Mouse (Mus musculus): ENCODE results near the gene Skint3. TPM values are rescaled to one million over a fixed set of nuclear protein-coding genes. Genes with fewer than 3 reads are reported as not detected.
"Not testable (repeated sequence)": the region's sequence is repeated elsewhere in the genome, so short reads cannot be mapped to it uniquely, and the experiment has no call there.

Skint3 gene
- polyA plus RNA-seq (2014; fragmentation: Nextera tagmentation; extraction: Ambion mirVana), result 0.04 TPM in 1 of 2 replicates, not detected in the other

GRCm38 (mm10) chr4:112231945-112232344 lies at the start of gene Skint3:
TSS of gene Skint3 (plus strand) at chr4:112232245.
- Histone ChIP-seq H3K36me3 (ENCODE audit: control insufficient read depth, insufficient read depth, low read length) (no peaks in the 10 kb centered on the region), H3K4me1 (replicated peaks; ENCODE audit: control insufficient read depth, insufficient read depth, low read length) (no peaks in the 10 kb centered on the region), H3K4me2 (replicated peaks; ENCODE audit: low read depth, low read length) (no peak within 1 kb of the TSS), H3K27ac (ENCODE audit: low read depth, low read length) (no peak within 1 kb of the TSS), H3K9me3 (ENCODE audit: control insufficient read depth, low read length) (no peaks in the 10 kb centered on the region), H3K27me3 (ENCODE audit: control insufficient read depth, insufficient read depth, low read length) (no peaks in the 10 kb centered on the region), H3K9ac (ENCODE audit: low read depth, low read length) (no peak within 1 kb of the TSS), H3K4me3 (ENCODE audit: low read depth, low read length) (no peak within 1 kb of the TSS)
- no peak for ATAC-seq (ENCODE audit: low FRiP score)
- WGBS, result 92% methylated on average over 1 of the region's 1 CpGs
- DNase-seq (ENCODE audit: low spot score), result no peak

GRCm38 (mm10) chr4:112243416-112243815 lies 11.4 kb downstream of the Skint3 start:
- no peak for DNase-seq (ENCODE audit: low spot score)
- Histone ChIP-seq H3K36me3 (ENCODE audit: control insufficient read depth, insufficient read depth, low read length) (no peaks in the 10 kb centered on the region), H3K27ac (ENCODE audit: low read depth, low read length) (no peak overlapping the region), H3K4me3 (ENCODE audit: low read depth, low read length) (no peak overlapping the region), H3K9me3 (ENCODE audit: control insufficient read depth, low read length) (no peaks in the 10 kb centered on the region), H3K4me1 (replicated peaks; ENCODE audit: control insufficient read depth, insufficient read depth, low read length) (no peaks in the 10 kb centered on the region), H3K9ac (ENCODE audit: low read depth, low read length) (no peak overlapping the region), H3K27me3 (ENCODE audit: control insufficient read depth, insufficient read depth, low read length) (no peaks in the 10 kb centered on the region), H3K4me2 (replicated peaks; ENCODE audit: low read depth, low read length) (no peak overlapping the region)
- no peak for ATAC-seq (ENCODE audit: low FRiP score)
- WGBS, result 100% methylated on average over 1 of the region's 1 CpGs

- DNase-seq (ENCODE audit: low spot score), result no peak
- no peaks in the 10 kb centered on the region for H3K27me3 ChIP-seq (ENCODE audit: control insufficient read depth, insufficient read depth, low read length)
- no peaks in the 10 kb centered on the region for H3K9me3 ChIP-seq (ENCODE audit: control insufficient read depth, low read length)
- 95% methylated on average over 3 of the region's 3 CpGs for WGBS
- no peak overlapping the region for H3K9ac ChIP-seq (ENCODE audit: low read depth, low read length)
- no peak overlapping the region for H3K4me3 ChIP-seq (ENCODE audit: low read depth, low read length)
- no peak for ATAC-seq (ENCODE audit: low FRiP score)
- H3K36me3 ChIP-seq (ENCODE audit: control insufficient read depth, insufficient read depth, low read length), result no peaks in the 10 kb centered on the region
- no peak overlapping the region for H3K27ac ChIP-seq (ENCODE audit: low read depth, low read length)
- H3K4me2 ChIP-seq (replicated peaks; ENCODE audit: low read depth, low read length), result no peak overlapping the region
- no peaks in the 10 kb centered on the region for H3K4me1 ChIP-seq (replicated peaks; ENCODE audit: control insufficient read depth, insufficient read depth, low read length)
Observed at GRCm38 (mm10) chr4:112243951-112244350, 11.9 kb downstream of the Skint3 start.

GRCm38 (mm10) chr4:112256022-112256421 lies 24.0 kb downstream of the Skint3 start:
- H3K4me3 ChIP-seq (ENCODE audit: low read depth, low read length), result no peak overlapping the region
- H3K27ac ChIP-seq (ENCODE audit: low read depth, low read length), result no peak overlapping the region
- H3K9me3 ChIP-seq (ENCODE audit: control insufficient read depth, low read length), result no peaks in the 10 kb centered on the region
- no peak overlapping the region for H3K4me2 ChIP-seq (replicated peaks; ENCODE audit: low read depth, low read length)
- DNase-seq (ENCODE audit: low spot score) (no peak), ATAC-seq (ENCODE audit: low FRiP score) (no peak)
- no peaks in the 10 kb centered on the region for H3K27me3 ChIP-seq (ENCODE audit: control insufficient read depth, insufficient read depth, low read length)
- no peaks in the 10 kb centered on the region for H3K4me1 ChIP-seq (replicated peaks; ENCODE audit: control insufficient read depth, insufficient read depth, low read length)
- no peaks in the 10 kb centered on the region for H3K36me3 ChIP-seq (ENCODE audit: control insufficient read depth, insufficient read depth, low read length)
- H3K9ac ChIP-seq (ENCODE audit: low read depth, low read length), result no peak overlapping the region
- WGBS, result 78% methylated on average over 5 of the region's 5 CpGs

- H3K4me3 ChIP-seq (ENCODE audit: low read depth, low read length), result no peak overlapping the region
- no peaks in the 10 kb centered on the region for H3K9me3 ChIP-seq (ENCODE audit: control insufficient read depth, low read length)
- no peak for ATAC-seq (ENCODE audit: low FRiP score)
- DNase-seq (ENCODE audit: low spot score), result no peak
- no peak overlapping the region for H3K27ac ChIP-seq (ENCODE audit: low read depth, low read length)
- H3K36me3 ChIP-seq (ENCODE audit: control insufficient read depth, insufficient read depth, low read length), result no peaks in the 10 kb centered on the region
- WGBS, result 80% methylated on average over 12 of the region's 12 CpGs
- H3K27me3 ChIP-seq (ENCODE audit: control insufficient read depth, insufficient read depth, low read length), result no peaks in the 10 kb centered on the region
- no peaks in the 10 kb centered on the region for H3K4me1 ChIP-seq (replicated peaks; ENCODE audit: control insufficient read depth, insufficient read depth, low read length)
- H3K9ac ChIP-seq (ENCODE audit: low read depth, low read length), result no peak overlapping the region
- no peak overlapping the region for H3K4me2 ChIP-seq (replicated peaks; ENCODE audit: low read depth, low read length)
Observed at GRCm38 (mm10) chr4:112287178-112287974, 55.3 kb downstream of the Skint3 start.

GRCm38 (mm10) chr4:112288396-112288795 lies 56.4 kb downstream of the Skint3 start:
- H3K4me3 ChIP-seq (ENCODE audit: low read depth, low read length), result no peak overlapping the region
- no peaks in the 10 kb centered on the region for H3K36me3 ChIP-seq (ENCODE audit: control insufficient read depth, insufficient read depth, low read length)
- no peaks in the 10 kb centered on the region for H3K27me3 ChIP-seq (ENCODE audit: control insufficient read depth, insufficient read depth, low read length)
- no peak overlapping the region for H3K27ac ChIP-seq (ENCODE audit: low read depth, low read length)
- H3K4me2 ChIP-seq (replicated peaks; ENCODE audit: low read depth, low read length), result no peak overlapping the region
- no peak for DNase-seq (ENCODE audit: low spot score)
- ATAC-seq (ENCODE audit: low FRiP score), result no peak
- WGBS, result 82% methylated on average over 4 of the region's 4 CpGs
- no peak overlapping the region for H3K9ac ChIP-seq (ENCODE audit: low read depth, low read length)
- H3K4me1 ChIP-seq (replicated peaks; ENCODE audit: control insufficient read depth, insufficient read depth, low read length), result no peaks in the 10 kb centered on the region
- H3K9me3 ChIP-seq (ENCODE audit: control insufficient read depth, low read length), result no peaks in the 10 kb centered on the region

- no peak for ATAC-seq (ENCODE audit: low FRiP score)
- Histone ChIP-seq H3K36me3 (ENCODE audit: control insufficient read depth, insufficient read depth, low read length) (no peaks in the 10 kb centered on the region), H3K4me1 (replicated peaks; ENCODE audit: control insufficient read depth, insufficient read depth, low read length) (no peaks in the 10 kb centered on the region), H3K4me2 (replicated peaks; ENCODE audit: low read depth, low read length) (no peak overlapping the region), H3K9ac (ENCODE audit: low read depth, low read length) (no peak overlapping the region), H3K4me3 (ENCODE audit: low read depth, low read length) (no peak overlapping the region), H3K27me3 (ENCODE audit: control insufficient read depth, insufficient read depth, low read length) (no peaks in the 10 kb centered on the region), H3K9me3 (ENCODE audit: control insufficient read depth, low read length) (no peaks in the 10 kb centered on the region), H3K27ac (ENCODE audit: low read depth, low read length) (no peak overlapping the region)
- no peak for DNase-seq (ENCODE audit: low spot score)
- 57% methylated on average over 1 of the region's 1 CpGs for WGBS
Observed at GRCm38 (mm10) chr4:112302305-112302704, 70.3 kb downstream of the Skint3 start.

GRCm38 (mm10) chr4:112302855-112303509 lies 70.9 kb downstream of the Skint3 start:
- no peaks in the 10 kb centered on the region for H3K4me1 ChIP-seq (replicated peaks; ENCODE audit: control insufficient read depth, insufficient read depth, low read length)
- DNase-seq (ENCODE audit: low spot score) (no peak), ATAC-seq (ENCODE audit: low FRiP score) (no peak)
- no peak overlapping the region for H3K9ac ChIP-seq (ENCODE audit: low read depth, low read length)
- no peak overlapping the region for H3K4me3 ChIP-seq (ENCODE audit: low read depth, low read length)
- no peak overlapping the region for H3K4me2 ChIP-seq (replicated peaks; ENCODE audit: low read depth, low read length)
- H3K27me3 ChIP-seq (ENCODE audit: control insufficient read depth, insufficient read depth, low read length), result no peaks in the 10 kb centered on the region
- H3K27ac ChIP-seq (ENCODE audit: low read depth, low read length), result no peak overlapping the region
- no peaks in the 10 kb centered on the region for H3K36me3 ChIP-seq (ENCODE audit: control insufficient read depth, insufficient read depth, low read length)
- no peaks in the 10 kb centered on the region for H3K9me3 ChIP-seq (ENCODE audit: control insufficient read depth, low read length)
- WGBS, result 91% methylated on average over 3 of the region's 3 CpGs

- H3K27me3 ChIP-seq (ENCODE audit: control insufficient read depth, insufficient read depth, low read length); ATAC-seq (ENCODE audit: low FRiP score); H3K9me3 ChIP-seq (ENCODE audit: control insufficient read depth, low read length); DNase-seq (ENCODE audit: low spot score); H3K4me1 ChIP-seq (replicated peaks; ENCODE audit: control insufficient read depth, insufficient read depth, low read length); H3K4me2 ChIP-seq (replicated peaks; ENCODE audit: low read depth, low read length); H3K9ac ChIP-seq (ENCODE audit: low read depth, low read length); H3K36me3 ChIP-seq (ENCODE audit: control insufficient read depth, insufficient read depth, low read length); H3K4me3 ChIP-seq (ENCODE audit: low read depth, low read length); H3K27ac ChIP-seq (ENCODE audit: low read depth, low read length): not testable (repeated sequence)
- WGBS, result 90% methylated on average over 16 of the region's 17 CpGs
Observed at GRCm38 (mm10) chr4:112349111-112349510, 117.1 kb downstream of the Skint3 start.
